Mouse (Mus musculus): ENCODE measurements at regions not wholly inside any gene's neighbourhood (a gene's known extent, or its start where the extent isn't known, plus 50 kb on each side); places are given as distances from the start of the nearest gene placed in this dataset.

DNA sequence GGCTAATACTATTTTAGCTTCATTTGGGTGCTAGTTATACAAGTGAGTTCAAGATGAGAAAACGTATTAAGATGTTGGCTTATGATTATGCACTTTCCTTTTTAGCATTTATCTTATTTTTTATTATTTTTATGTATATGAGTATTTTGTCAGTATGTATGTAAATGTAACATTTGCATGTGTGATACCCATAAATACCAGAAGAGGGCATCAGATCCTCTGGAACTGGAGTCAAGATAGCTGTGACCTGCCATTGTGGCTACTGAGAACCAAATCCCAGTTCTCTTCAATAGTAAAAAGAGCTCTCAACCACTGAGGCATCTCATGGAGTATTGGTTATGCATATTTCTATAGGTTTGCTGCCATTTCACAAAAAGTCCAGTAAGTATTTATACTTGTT is 83.3 kb downstream of the Insig2 start:
- 63% methylated on average over 1 of the region's 1 CpGs for WGBS
- Histone ChIP-seq H3K36me3 (replicated peaks) (no peaks in the 10 kb centered on the region), H3K4me1 (no peaks in the 10 kb centered on the region), H3K9me3 (no peaks in the 10 kb centered on the region), H3K27me3 (ENCODE audit: poor library complexity, severe bottlenecking) (no peaks in the 10 kb centered on the region), H3K27ac (no peak overlapping the region), H3K4me3 (no peak overlapping the region)
- DNase-seq (ENCODE audit: extremely low spot score, low spot score), result no peak

DNA sequence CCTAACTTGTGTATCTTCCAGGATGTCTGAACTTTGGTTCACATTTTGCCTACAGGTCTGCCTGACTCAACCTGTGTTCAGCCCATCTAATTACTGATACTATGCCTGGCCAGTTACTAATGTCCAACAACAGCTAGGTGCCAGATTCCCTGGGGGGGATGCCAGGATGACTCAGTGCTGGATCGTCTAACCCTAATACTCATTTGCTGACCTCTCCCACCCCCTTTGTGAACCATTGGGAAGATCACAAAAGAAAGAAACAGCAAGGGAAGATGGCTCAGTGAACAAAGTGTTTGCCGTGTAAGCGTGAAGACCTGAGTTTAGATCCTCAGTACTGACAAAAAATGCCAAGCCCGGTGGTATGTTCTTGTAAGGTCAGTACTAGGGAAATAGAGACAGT is 81.7 kb downstream of the Insig2 start:
- Histone ChIP-seq H3K27ac (no peak overlapping the region), H3K4me1 (no peaks in the 10 kb centered on the region), H3K4me3 (no peak overlapping the region), H3K27me3 (ENCODE audit: poor library complexity, severe bottlenecking) (no peaks in the 10 kb centered on the region), H3K36me3 (replicated peaks) (no peaks in the 10 kb centered on the region), H3K9me3 (no peaks in the 10 kb centered on the region)
- 88% methylated on average over 4 of the region's 4 CpGs for whole genome bisulfite sequencing
- DNase-seq (ENCODE audit: extremely low spot score, low spot score), result no peak

DNA sequence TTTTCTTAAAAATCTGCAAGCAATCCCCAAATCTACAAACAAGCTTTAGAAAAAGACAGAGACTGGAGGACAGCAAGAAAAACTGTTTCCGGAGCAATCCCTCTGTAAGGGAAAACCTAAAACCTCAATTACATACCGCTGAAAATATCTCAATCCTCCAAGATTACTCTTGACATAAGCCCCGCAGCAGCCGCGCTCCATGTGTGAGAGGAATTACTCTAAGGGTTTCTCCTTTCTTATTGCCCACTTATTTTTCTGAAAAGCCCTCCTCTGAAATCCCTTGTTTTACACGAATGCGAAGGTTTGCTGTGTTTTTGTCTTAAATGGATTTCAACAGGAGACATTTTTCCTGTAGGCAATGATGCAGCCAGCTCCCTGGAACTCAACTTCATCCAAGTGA is 80.3 kb downstream of the Insig2 start:
- no peak overlapping the region for H3K4me3 ChIP-seq
- no peaks in the 10 kb centered on the region for H3K4me1 ChIP-seq
- 91% methylated on average over 7 of the region's 7 CpGs for whole genome bisulfite sequencing
- no peaks in the 10 kb centered on the region for H3K9me3 ChIP-seq
- DNase-seq (ENCODE audit: extremely low spot score, low spot score), result no peak
- no peaks in the 10 kb centered on the region for H3K27me3 ChIP-seq (ENCODE audit: poor library complexity, severe bottlenecking)
- no peak overlapping the region for H3K27ac ChIP-seq
- H3K36me3 ChIP-seq (replicated peaks), result no peaks in the 10 kb centered on the region

DNA sequence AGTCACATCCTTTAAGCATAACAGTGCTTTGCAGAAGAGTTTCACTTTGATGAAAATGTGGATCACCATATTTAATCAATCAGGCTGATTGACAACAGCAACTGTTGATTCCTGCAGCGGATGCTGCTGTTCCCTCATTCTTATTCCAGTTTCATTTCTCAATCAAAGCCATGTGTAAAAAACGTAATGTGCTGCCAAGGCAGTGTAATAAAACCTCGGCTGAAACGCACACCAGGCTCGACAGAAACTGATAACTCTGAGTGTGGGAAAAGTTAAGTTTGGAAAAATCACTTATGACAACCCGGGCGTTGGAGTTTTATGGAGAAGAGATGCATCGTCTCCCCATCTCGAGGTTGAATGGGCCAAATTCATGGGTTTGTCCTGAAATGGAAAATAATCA is 78.2 kb downstream of the Insig2 start:
- 87% methylated on average over 9 of the region's 9 CpGs for WGBS
- H3K4me1 ChIP-seq, result no peaks in the 10 kb centered on the region
- no peak overlapping the region for H3K4me3 ChIP-seq
- H3K27me3 ChIP-seq (ENCODE audit: poor library complexity, severe bottlenecking), result no peaks in the 10 kb centered on the region
- H3K27ac ChIP-seq, result no peak overlapping the region
- DNase-seq (ENCODE audit: extremely low spot score, low spot score), result no peak
- H3K9me3 ChIP-seq, result no peaks in the 10 kb centered on the region
- no peaks in the 10 kb centered on the region for H3K36me3 ChIP-seq (replicated peaks)
